Mouse (Mus musculus) monocyte, adult 59 days (primary cell): ENCODE measurements around the gene Rnf43. TPM values are rescaled to one million over a fixed set of nuclear protein-coding genes. Genes with fewer than 3 reads are reported as not detected.

Experiments
- total RNA-seq, 2 experiments: library from RNA; stranded (reverse); gene quantifications; one replicate each; pipeline ENCODE4 v1.2.4; 2023

The Rnf43 gene
- total RNA-seq = 1 to 10 TPM in 1 of 2 experiments, under 1 TPM in 1; 0.58 to 1.8 TPM

DNA sequence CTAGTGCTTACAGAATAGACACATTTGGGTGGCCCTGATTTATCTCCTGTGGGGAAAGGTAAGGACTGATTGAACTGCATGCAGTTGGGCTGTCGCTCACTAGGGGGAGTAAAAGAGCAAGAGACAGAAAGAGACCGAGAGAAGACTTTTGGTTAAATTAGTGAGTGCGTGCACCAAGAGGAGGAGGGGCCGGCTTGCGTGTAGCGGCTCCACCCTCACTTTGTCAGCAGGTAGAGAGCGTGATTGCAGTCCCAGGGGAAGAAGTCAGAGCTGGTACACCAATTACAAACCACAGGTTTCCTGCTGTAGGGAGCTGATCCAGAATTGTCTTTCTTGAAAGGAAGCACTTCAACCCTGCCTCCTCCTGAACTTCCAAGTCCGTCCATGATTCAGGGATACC is at the start of gene Rnf43:
Rnf43 (plus strand) TSS at position 316 of the 400 bp plus-strand sequence.

DNA sequence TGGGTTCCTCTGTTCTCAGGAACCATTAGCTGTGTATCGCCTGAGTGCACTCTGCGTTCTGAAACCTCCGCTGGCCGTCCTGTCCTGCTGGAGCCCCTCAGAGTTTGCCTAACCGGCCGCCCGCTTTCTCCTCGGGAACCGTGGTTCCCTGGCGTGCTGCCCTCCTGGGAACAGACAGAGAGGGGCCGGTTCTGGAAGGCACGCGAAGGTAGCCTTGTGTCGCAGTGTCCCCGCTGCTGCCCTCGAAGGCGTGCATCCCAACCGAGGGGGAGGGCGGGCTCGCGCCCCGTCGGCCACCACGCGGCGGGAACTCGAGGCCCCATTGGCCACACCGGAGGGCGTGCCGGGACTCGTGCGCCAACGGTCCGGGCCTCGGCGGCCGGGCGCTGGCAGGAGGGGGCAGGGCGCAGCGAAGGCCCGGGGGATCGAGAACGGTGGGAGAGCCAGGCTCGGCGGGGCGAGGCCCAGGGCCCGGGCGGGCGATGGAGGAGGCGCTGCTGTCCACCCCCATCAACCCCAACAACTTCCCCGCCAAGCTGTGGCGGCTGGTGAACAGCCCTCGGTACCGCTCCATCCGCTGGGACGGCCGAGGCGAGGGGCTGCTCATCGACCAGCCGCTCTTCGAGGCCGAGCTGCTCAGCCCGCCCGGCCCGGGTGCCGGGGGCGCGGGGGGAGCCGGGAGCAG is 45.6 kb upstream of the Rnf43 start, which contains the start of gene Hsf5:
Hsf5 (plus strand) TSS at position 375 of the 685 bp plus-strand sequence.

DNA sequence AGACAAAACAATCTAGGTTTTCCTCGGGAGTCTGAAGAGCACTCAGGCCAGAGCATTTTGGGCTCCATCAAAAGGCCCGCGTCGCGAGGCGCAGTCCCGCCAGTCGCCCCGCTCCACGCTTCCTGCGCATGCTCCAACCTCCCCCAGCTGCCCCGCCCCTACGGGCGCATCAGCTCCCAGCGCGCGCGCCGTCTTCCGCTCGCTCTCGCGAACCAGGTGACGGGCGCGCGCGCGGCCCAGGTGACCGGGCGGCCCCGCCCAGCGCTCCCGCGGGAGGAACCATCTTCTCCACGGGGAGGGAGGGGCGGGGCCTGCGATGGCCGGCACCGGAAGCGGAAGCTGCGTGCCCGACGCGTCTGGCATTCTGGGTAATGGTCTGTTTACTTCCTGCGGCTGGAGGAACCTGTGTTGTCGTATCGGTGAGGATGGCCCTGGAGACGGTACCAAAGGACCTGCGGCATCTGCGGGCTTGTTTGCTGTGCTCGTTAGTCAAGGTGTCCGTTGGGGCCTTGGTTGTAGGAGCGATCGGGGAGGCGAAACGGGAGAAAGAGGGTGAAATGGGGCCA is 74.7 kb downstream of the Rnf43 start, which contains the start of gene Supt4a:
Supt4a (plus strand) TSS at position 378 of the 566 bp plus-strand sequence.

DNA sequence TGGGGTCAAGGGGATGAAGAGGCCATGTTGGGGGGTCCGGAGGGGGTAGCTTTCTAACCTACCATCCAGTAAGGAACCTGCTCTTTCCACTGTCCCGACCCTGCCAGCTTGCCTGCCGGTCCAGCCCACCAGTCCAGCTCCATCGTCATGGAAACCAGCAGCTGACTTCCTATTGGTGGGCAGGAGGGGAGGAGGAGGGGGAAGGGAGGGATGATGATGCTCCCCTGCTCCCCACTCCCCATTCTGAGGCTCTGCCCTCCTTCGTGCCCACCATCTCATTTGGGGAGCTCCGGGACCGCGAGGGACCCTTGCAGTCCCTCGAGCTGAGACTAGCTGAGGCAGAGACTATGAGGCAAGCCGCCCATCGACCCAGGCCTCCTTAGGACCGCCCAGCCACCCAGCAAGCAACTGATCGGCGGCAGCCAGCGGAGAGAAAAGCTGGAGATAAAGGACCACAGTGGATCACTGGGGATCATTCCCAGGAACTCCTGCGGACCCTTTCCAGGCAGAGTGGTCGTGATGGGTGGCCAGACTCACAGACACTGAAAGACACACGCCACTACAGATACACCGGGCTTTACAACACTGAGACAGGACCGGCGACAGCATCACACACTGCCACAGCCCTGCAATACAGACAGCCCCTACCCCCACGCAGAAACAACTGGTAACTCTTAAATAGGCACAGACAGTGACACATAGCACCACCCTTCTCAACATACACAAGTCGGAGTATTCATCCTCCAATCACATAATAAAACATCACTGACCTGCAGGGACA is 98.0 kb downstream of the Rnf43 start, which contains the start of gene Tspoap1:
Tspoap1 (plus strand) TSS at position 241 of the 781 bp plus-strand sequence.

Other genes with a start within 250 kb of the Rnf43 start
- gene Gm11492, start 96.1 kb upstream of the Rnf43 start, total RNA-seq = not detected
- gene Sept4, start 93.8 kb upstream of the Rnf43 start, total RNA-seq = under 1 TPM in 1 of 2 experiments, not detected in 1; 0.39 TPM
- 10 to 100 TPM; 34.2 to 35.0 TPM for gene Mtmr4, start 70.6 kb upstream of the Rnf43 start, total RNA-seq
- gene Hsf5, start 45.6 kb upstream of the Rnf43 start, total RNA-seq = under 1 TPM; 0.15 to 0.18 TPM
- gene Supt4a, start 74.8 kb downstream of the Rnf43 start, total RNA-seq = 100 to 1,000 TPM; 114 to 119 TPM
- gene Tspoap1, start 97.8 kb downstream of the Rnf43 start, total RNA-seq = 1 to 10 TPM; 4.2 to 4.3 TPM
- 1 to 10 TPM; 2.1 to 2.8 TPM for gene Mpo, start 130.9 kb downstream of the Rnf43 start, total RNA-seq
- gene Lpo, start 165.6 kb downstream of the Rnf43 start, total RNA-seq = not detected
- 1 to 10 TPM; 8.3 to 9.5 TPM for gene Mks1, start 190.5 kb downstream of the Rnf43 start, total RNA-seq
- gene Epx, start 212.8 kb downstream of the Rnf43 start, total RNA-seq = not detected
- not detected for gene Olfr462, start 229.5 kb downstream of the Rnf43 start, total RNA-seq
- not detected for gene Olfr463, start 234.7 kb downstream of the Rnf43 start, total RNA-seq